Mouse (Mus musculus) intestine, embryonic 15.5 days (tissue): ENCODE measurements at regions not wholly inside any gene's neighbourhood (a gene's known extent, or its start where the extent isn't known, plus 50 kb on each side); places are given as distances from the start of the nearest gene placed in this dataset.

Experiments
- ATAC-seq: fragments of 200-750 bp; cut with Nextera tagmentation; 2 replicates; pipeline ENCODE4 v1.8.0; 2017; ENCODE audit warnings: moderate TSS enrichment, moderate library complexity
- H3K27ac ChIP-seq: fragments of 300-500 bp; sonication (generic); 2 replicates; pipeline ENCODE4 v1.5.1; 2015; ENCODE audit warnings: mild to moderate bottlenecking, inconsistent platforms
- H3K27me3 ChIP-seq: fragments of 300-500 bp; sonication (generic); replicated peaks from 2 replicates; pipeline ENCODE4 v1.6.1; 2015; ENCODE audit warnings: inconsistent platforms
- H3K36me3 ChIP-seq: fragments of 300-500 bp; sonication (generic); 2 replicates; pipeline ENCODE4 v1.6.1; 2015; ENCODE audit warnings: inconsistent platforms
- H3K4me1 ChIP-seq: fragments of 300-500 bp; sonication (generic); replicated peaks from 2 replicates; pipeline ENCODE4 v1.6.1; 2015; ENCODE audit warnings: inconsistent platforms
- H3K4me2 ChIP-seq: fragments of 300-500 bp; sonication (generic); replicated peaks from 2 replicates; pipeline ENCODE4 v1.6.1; 2015; ENCODE audit warnings: mild to moderate bottlenecking, inconsistent platforms
- H3K4me3 ChIP-seq: fragments of 300-500 bp; sonication (generic); replicated peaks from 2 replicates; pipeline ENCODE4 v1.5.1; 2015; ENCODE audit warnings: inconsistent platforms
- H3K9ac ChIP-seq: fragments of 300-500 bp; sonication (generic); 2 replicates; pipeline ENCODE4 v1.6.1; 2015; ENCODE audit warnings: inconsistent platforms
- H3K9me3 ChIP-seq: fragments of 300-500 bp; sonication (generic); 2 replicates; pipeline ENCODE4 v1.6.1; 2016; ENCODE audit warnings: inconsistent platforms
- WGBS: fragments of 180-500 bp; shearing (Covaris S2); methylation state at CpG from one replicate; pipeline ENCODE4 v1.1.7; 2015; 5-methylcytosine and 5-hydroxymethylcytosine counted together

DNA sequence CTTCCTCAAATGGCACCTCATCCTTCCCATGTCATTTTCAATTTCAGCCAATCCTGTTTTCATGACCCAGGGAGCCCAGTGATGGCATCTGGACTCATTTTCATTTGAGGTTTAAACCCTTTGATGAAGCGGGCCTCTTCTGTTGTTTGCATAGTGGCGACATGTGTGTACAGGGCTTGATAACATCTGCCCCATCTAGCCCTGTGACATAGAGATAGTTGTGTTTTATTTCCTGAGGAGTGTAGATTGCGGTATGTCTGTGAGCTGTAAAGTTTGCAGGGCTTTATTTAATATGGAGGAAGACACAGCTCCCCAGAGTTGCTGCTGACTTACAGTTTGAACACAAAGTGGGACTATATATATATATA, 92.9 kb downstream of the Gm815 start:
- Histone ChIP-seq H3K9ac (no peak overlapping the region), H3K36me3 (no peaks in the 10 kb centered on the region), H3K4me2 (no peak overlapping the region), H3K27ac (no peak overlapping the region), H3K27me3 (no peaks in the 10 kb centered on the region), H3K4me1 (no peaks in the 10 kb centered on the region), H3K9me3 (no peaks in the 10 kb centered on the region), H3K4me3 (no peak overlapping the region)
- 61% methylated on average over 3 of the region's 3 CpGs for WGBS
- no peak for ATAC-seq

DNA sequence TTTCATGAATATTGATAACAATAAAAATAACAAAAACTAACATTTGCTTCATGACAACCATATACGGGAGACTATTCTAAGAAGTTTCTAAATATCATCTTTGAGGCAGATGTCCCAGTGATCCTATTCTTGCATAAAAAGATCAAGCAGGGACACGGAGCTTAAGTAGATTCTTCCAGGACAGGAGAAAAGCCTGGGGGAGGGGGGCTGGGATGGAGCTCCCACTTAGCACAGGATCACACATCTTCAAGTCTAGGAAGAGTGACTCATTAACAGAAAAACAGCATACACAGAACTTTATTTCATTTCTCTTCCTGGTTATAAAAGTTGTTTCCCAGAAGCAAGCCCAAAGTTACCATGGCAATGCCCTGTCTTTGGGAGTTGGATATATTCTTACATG, 93.6 kb downstream of the Gm815 start:
- no peak overlapping the region for H3K4me2 ChIP-seq
- H3K36me3 ChIP-seq = no peaks in the 10 kb centered on the region
- no peak for ATAC-seq
- no peaks in the 10 kb centered on the region for H3K9me3 ChIP-seq
- H3K4me1 ChIP-seq = no peaks in the 10 kb centered on the region
- 78% methylated on average over 2 of the region's 2 CpGs for whole genome bisulfite sequencing
- H3K4me3 ChIP-seq = no peak overlapping the region
- H3K9ac ChIP-seq = no peak overlapping the region
- H3K27ac ChIP-seq = no peak overlapping the region
- H3K27me3 ChIP-seq = no peaks in the 10 kb centered on the region

DNA sequence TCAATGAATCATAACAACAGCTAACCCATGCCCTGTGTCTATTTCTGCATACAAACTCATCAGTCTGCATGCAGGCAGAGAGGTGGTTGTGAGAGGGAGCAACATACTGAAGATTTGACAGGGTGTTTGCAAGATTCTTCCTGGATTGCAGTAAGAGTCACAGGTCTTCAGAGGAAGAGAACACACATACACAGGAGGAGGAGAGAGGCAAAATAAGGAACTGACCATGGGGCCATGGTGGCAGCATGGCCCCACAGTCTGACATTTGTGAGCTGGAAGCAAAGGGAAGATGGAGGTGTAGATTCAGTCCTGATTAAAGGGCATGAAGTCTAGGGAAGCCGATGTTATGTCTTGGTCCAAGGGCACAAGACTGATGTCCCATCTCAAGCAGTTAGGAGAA, 101.0 kb downstream of the Gm815 start:
- no peak overlapping the region for H3K4me2 ChIP-seq
- no peaks in the 10 kb centered on the region for H3K9me3 ChIP-seq
- no peak for ATAC-seq
- H3K36me3 ChIP-seq = no peaks in the 10 kb centered on the region
- H3K27ac ChIP-seq = no peak overlapping the region
- 89% methylated on average over 1 of the region's 1 CpGs for WGBS
- H3K27me3 ChIP-seq = no peaks in the 10 kb centered on the region
- H3K4me1 ChIP-seq = no peaks in the 10 kb centered on the region
- H3K4me3 ChIP-seq = no peak overlapping the region
- no peak overlapping the region for H3K9ac ChIP-seq

DNA sequence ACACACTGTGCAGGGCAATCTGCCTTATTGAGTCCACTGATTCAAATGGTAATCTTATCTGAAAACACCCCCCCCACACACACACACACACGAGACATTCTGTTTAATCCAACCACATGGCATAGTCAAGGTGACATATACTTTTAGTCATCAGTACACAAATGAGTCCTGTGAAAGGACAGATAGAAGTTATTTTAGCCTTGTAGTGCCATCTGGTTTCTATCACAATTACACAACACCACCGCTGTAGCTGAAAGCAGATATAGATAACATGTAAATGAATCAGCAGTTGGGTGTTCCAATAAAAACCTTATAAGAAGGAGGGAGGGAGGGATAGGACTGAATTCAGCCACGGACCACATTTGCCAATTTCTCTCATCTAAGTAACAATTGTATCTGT, 101.5 kb downstream of the Gm815 start:
- ATAC-seq = no peak
- H3K27me3 ChIP-seq = no peaks in the 10 kb centered on the region
- WGBS = 43% methylated on average over 3 of the region's 3 CpGs
- H3K9ac ChIP-seq = no peak overlapping the region
- H3K4me1 ChIP-seq = no peaks in the 10 kb centered on the region
- no peaks in the 10 kb centered on the region for H3K9me3 ChIP-seq
- H3K27ac ChIP-seq = no peak overlapping the region
- no peak overlapping the region for H3K4me3 ChIP-seq
- no peak overlapping the region for H3K4me2 ChIP-seq
- H3K36me3 ChIP-seq = no peaks in the 10 kb centered on the region

DNA sequence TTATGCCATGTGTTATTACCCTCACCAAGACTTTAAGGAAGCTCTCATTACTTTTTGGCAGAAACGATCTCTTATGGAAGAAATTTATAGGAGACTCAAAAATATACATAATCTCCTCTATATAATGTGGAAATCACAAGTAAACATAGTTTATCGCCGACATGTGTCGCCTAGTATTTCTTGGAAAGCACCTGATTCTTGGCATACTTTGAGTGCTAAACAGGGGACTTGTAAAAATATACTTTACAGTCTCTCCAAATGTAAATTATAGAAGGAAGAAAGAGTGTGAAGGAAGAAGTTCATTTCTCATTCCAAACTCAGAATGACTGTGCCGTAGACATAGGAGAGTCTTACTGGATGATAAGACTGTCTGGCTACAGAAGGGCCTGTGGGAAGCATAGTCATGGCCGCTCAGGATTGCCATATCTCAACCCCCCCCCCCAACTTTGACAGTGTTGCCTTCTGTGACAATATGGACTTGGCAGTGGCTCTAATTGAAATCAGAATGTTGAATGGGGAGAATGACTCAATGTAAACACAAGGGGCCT, 102.3 kb downstream of the Gm815 start:
- 84% methylated on average over 6 of the region's 6 CpGs for WGBS
- no peak overlapping the region for H3K4me3 ChIP-seq
- H3K9me3 ChIP-seq = no peaks in the 10 kb centered on the region
- H3K27me3 ChIP-seq = no peaks in the 10 kb centered on the region
- no peaks in the 10 kb centered on the region for H3K36me3 ChIP-seq
- H3K4me1 ChIP-seq = no peaks in the 10 kb centered on the region
- no peak overlapping the region for H3K4me2 ChIP-seq
- no peak for ATAC-seq
- H3K27ac ChIP-seq = no peak overlapping the region
- H3K9ac ChIP-seq = no peak overlapping the region

DNA sequence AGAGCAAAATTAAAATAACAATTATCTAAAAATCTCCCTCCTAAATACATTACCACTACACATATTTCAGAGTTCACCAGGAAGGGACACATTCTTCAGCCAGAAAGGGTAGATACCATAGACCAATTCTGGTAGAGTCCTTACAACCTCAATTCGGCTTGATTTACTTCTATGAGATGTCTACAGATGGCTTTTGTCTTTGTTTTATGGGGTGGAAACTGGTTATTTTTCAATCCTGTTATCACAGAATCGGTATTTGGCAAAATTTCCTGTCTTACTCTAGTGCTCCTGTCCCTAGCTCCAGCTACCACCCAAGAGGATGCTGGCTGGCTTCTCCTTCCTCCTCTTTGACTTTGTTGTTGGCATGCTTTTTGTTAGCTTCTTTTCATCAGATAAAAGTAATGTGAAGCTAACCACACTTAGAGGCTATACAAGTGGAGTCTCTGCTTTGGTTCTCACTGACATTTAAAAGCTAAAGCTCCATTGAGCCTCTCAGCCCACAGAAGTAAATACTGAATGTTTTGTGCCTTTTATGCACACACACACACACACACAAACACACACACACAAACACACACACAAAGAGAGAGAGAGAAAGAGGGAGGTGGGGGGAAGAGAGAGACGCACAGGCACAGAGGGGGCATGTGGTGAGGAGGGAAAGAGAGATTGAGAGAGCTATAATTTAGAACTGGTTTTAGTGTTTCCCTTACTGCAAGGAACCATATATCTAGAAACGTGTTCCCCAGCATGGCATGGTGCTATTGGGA, 109.1 kb downstream of the Gm815 start:
- Histone ChIP-seq H3K4me3 (no peak overlapping the region), H3K9me3 (no peaks in the 10 kb centered on the region), H3K4me2 (no peak overlapping the region), H3K36me3 (no peaks in the 10 kb centered on the region), H3K27ac (no peak overlapping the region), H3K27me3 (no peaks in the 10 kb centered on the region), H3K4me1 (no peaks in the 10 kb centered on the region), H3K9ac (no peak overlapping the region)
- ATAC-seq = no peak
- WGBS = 68% methylated on average over 4 of the region's 4 CpGs

DNA sequence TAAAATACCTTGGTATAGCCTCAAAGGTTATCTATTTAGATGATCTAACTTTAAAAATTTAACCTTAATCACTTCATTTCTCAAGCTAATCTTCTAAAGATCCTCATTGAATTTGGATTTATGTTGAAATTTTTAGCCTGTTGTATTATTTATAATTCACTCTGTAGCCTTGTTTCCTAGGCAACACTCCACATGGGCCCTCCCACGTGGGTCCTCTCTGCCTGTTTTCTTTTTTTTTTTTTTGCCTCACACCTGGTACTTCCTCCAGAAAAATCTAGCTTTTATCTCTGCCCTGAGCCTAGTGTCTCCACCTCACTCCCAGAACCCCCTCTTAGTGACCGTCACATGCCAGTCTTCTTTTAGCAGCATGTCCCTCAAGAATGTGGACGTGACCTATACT, 113.9 kb downstream of the Gm815 start:
- H3K27ac ChIP-seq = no peak overlapping the region
- H3K36me3 ChIP-seq = no peaks in the 10 kb centered on the region
- H3K9ac ChIP-seq = no peak overlapping the region
- H3K9me3 ChIP-seq = no peaks in the 10 kb centered on the region
- H3K27me3 ChIP-seq = no peaks in the 10 kb centered on the region
- no peak for ATAC-seq
- H3K4me2 ChIP-seq = no peak overlapping the region
- WGBS = 72% methylated on average over 3 of the region's 3 CpGs
- no peaks in the 10 kb centered on the region for H3K4me1 ChIP-seq
- H3K4me3 ChIP-seq = no peak overlapping the region

DNA sequence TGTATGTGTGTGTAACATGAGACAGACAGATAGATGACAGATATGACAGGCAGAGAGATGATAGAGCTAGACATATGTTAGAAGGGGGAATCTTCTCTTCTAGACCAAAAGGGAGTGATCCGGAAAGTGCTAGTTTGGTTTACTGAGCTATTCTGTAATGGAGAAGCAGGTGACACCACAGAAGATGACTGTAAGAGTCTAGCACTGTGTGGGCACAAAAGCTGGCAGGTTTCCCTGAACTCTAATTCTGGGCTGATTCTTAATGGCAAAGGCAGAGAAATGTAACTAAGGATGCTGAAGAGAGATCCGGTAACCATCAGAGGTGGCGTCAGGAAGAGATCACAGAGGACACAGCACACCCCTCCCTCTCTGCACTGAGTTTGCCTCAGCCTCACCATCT, 136.2 kb downstream of the Gm815 start:
- H3K27me3 ChIP-seq = no peaks in the 10 kb centered on the region
- ATAC-seq = no peak
- no peak overlapping the region for H3K4me2 ChIP-seq
- H3K9ac ChIP-seq = no peak overlapping the region
- no peaks in the 10 kb centered on the region for H3K9me3 ChIP-seq
- 82% methylated on average over 3 of the region's 3 CpGs for WGBS
- H3K27ac ChIP-seq = no peak overlapping the region
- no peaks in the 10 kb centered on the region for H3K36me3 ChIP-seq
- no peak overlapping the region for H3K4me3 ChIP-seq
- H3K4me1 ChIP-seq = no peaks in the 10 kb centered on the region

DNA sequence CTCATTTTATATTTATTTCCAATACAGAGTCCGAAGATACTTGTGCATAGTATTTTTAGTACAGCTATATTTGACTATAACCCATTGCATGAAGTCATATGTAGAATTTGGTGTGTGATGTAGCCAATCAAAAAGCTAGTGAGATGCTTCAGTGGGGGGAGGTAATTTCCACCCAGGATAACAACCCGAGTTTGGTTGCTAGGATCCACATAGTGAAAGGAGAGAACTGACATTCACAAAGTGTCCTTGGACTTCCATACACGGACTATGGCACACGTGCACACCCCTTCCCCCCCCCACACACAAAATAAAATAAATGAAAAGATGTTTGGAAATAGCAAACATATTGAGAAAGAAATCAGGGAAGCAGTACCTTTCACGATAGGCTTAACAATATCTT, 137.2 kb downstream of the Gm815 start:
- ATAC-seq = no peak
- H3K4me3 ChIP-seq = no peak overlapping the region
- no peaks in the 10 kb centered on the region for H3K36me3 ChIP-seq
- H3K9ac ChIP-seq = no peak overlapping the region
- no peak overlapping the region for H3K4me2 ChIP-seq
- 79% methylated on average over 5 of the region's 5 CpGs for WGBS
- no peak overlapping the region for H3K27ac ChIP-seq
- no peaks in the 10 kb centered on the region for H3K27me3 ChIP-seq
- no peaks in the 10 kb centered on the region for H3K4me1 ChIP-seq
- H3K9me3 ChIP-seq = no peaks in the 10 kb centered on the region

DNA sequence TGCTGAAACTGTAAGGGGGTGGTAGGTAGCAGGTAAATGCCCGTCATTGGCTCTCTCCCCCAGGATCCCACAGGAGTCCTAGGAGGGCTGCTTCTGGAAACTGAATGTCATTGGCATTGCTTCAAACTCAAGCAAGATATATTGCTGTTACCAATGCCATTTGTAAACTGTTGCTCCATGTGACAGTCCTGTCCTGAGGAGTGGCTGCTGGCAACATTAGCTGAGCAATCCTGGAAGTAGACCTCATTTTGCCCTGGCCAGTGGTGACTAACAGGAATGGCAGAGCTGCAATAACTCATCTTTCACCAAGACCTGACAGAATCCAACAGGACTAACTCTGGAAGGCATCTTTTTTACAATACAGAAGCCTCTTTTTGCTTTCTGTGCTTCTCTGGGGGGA, 143.2 kb downstream of the Gm815 start:
- ATAC-seq = no peak
- no peaks in the 10 kb centered on the region for H3K9me3 ChIP-seq

DNA sequence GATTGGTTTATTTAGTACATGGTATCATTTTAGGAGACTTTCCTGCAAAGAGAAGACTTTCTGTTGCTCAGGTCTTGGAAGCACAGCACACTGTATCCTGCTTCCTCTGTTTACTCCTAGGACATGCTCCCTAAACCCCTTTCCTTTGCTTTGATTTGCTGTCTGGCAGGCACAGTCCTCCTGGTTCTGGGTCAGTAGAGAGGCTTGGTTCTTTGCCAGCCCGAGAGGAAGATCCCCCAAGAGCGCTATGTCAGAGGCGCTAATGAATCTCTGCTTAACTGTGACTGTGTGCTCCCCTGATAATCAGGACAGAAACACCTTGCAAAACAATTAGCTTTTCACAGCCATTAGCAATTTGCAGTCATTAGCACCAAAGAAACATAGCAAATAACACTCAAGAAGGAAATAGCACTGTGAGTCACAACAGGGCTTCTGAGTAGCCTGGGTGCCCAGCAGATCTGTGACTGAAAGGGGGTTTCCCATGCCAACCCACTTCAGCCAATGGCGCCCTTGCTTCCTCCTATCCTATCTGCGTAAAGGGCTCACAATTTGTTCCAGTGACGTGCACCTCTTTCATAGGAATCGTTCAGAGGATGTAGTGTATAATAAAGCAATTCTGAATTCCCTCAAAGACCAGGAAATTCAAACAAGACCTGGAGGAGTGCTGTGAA, 145.5 kb downstream of the Gm815 start:
- Histone ChIP-seq H3K9ac (no peak overlapping the region), H3K27me3 (no peaks in the 10 kb centered on the region), H3K27ac (no peak overlapping the region), H3K9me3 (no peaks in the 10 kb centered on the region), H3K4me2 (no peak overlapping the region), H3K4me1 (no peaks in the 10 kb centered on the region), H3K36me3 (no peaks in the 10 kb centered on the region), H3K4me3 (no peak overlapping the region)
- no peak for ATAC-seq
- 53% methylated on average over 7 of the region's 7 CpGs for WGBS

More for the DNA sequence above, 143.2 kb downstream of the Gm815 start:
- H3K9ac ChIP-seq = no peak overlapping the region
- no peaks in the 10 kb centered on the region for H3K27me3 ChIP-seq
- H3K4me2 ChIP-seq = no peak overlapping the region
- H3K4me1 ChIP-seq = no peaks in the 10 kb centered on the region
- H3K27ac ChIP-seq = no peak overlapping the region
- H3K4me3 ChIP-seq = no peak overlapping the region
- 71% methylated on average over 1 of the region's 1 CpGs for WGBS
- H3K36me3 ChIP-seq = no peaks in the 10 kb centered on the region

DNA sequence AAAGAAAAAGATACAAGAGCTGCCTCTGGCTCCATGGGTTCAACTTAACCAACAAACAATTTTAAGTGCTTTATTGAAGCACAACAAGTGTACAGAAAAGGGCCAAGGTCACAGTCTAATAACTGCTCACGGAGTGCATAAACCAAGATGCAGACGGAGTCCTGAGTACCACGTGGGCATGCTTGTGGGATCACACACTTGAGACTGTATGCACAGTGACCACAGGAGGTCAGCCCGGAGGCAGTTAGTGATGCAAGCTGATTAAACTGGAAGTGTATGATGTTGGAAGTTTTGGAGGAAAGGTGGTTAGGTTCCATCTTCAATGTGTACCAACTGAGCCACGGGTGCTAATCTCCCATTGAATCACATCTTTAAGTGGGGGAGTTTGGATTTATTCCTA, 146.9 kb downstream of the Gm815 start:
- Histone ChIP-seq H3K4me1 (no peaks in the 10 kb centered on the region), H3K9ac (no peak overlapping the region), H3K4me3 (no peak overlapping the region), H3K4me2 (no peak overlapping the region), H3K9me3 (no peaks in the 10 kb centered on the region), H3K36me3 (no peaks in the 10 kb centered on the region), H3K27me3 (no peaks in the 10 kb centered on the region), H3K27ac (no peak overlapping the region)
- 62% methylated on average over 5 of the region's 5 CpGs for WGBS
- no peak for ATAC-seq

DNA sequence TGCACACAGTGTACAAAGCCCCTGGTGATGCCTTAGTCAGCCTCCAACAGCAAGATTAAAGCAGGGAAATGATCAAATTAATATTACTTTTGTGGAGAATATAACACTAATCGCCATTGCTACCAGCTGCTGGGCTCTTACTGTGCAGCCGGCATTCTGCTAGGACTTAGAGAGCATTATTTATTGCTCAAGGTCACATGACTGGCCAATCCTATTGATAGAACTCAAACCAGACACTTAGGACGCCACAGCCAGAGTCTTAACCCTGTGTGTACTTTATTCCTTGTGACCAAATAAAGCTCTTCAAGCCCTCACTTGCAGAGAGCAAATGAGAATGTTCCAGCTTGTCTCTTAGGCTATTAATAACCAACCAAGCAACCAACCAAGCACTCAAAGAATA, 152.6 kb downstream of the Gm815 start:
- no peak overlapping the region for H3K27ac ChIP-seq
- peaks cover 5% of the 10 kb centered on the region; the same call in 1 of the 2 replicates for H3K4me1 ChIP-seq
- H3K36me3 ChIP-seq = no peaks in the 10 kb centered on the region
- H3K9ac ChIP-seq = no peak overlapping the region
- WGBS = 5% methylated on average over 3 of the region's 3 CpGs
- H3K4me3 ChIP-seq = no peak overlapping the region
- no peaks in the 10 kb centered on the region for H3K9me3 ChIP-seq
- no peaks in the 10 kb centered on the region for H3K27me3 ChIP-seq
- peak; percentile 63; the same call in 1 of the 2 replicates for ATAC-seq
- H3K4me2 ChIP-seq = no peak overlapping the region
